Mouse (Mus musculus) hindbrain, embryonic 14.5 days (tissue): ENCODE measurements around the gene Kdm6b. TPM values are rescaled to one million over a fixed set of nuclear protein-coding genes. Genes with fewer than 3 reads are reported as not detected.
A peak's percentile ranks its signal among the peaks of the same experiment; 100 is the strongest.

ENCODE experiments used
- ATAC-seq: fragments of 200-750 bp; cut with Nextera tagmentation; 2 replicates; pipeline ENCODE4 v1.8.0; 2017; ENCODE audit warnings: moderate number of reproducible peaks, mild to moderate bottlenecking, moderate TSS enrichment, moderate library complexity; ENCODE audit not compliant: low FRiP score
- DNase-seq: peaks from one replicate; pipeline ENCODE4 v3.0.0-alpha.2; 2015; ENCODE audit warnings: low spot score
- H3K27ac ChIP-seq: fragments of 300-500 bp; sonication (generic); 2 replicates; pipeline ENCODE4 v1.5.1; 2014; ENCODE audit warnings: mild to moderate bottlenecking, moderate library complexity
- H3K27me3 ChIP-seq: fragments of 300-500 bp; sonication (generic); 2 replicates; pipeline ENCODE4 v1.6.1; 2014; ENCODE audit warnings: mild to moderate bottlenecking, low read length, mixed read lengths; ENCODE audit not compliant: control insufficient read depth, insufficient read depth
- H3K36me3 ChIP-seq: fragments of 300-500 bp; sonication (generic); replicated peaks from 2 replicates; pipeline ENCODE4 v1.6.1; 2014; ENCODE audit not compliant: control insufficient read depth, insufficient read depth
- H3K4me1 ChIP-seq: fragments of 300-500 bp; sonication (generic); replicated peaks from 2 replicates; pipeline ENCODE4 v1.6.1; 2014; ENCODE audit warnings: antibody characterized with exemption, low read length, mixed read lengths; ENCODE audit not compliant: control insufficient read depth, insufficient read depth
- H3K4me2 ChIP-seq: fragments of 300-500 bp; sonication (generic); replicated peaks from 2 replicates; pipeline ENCODE4 v1.6.1; 2014; ENCODE audit warnings: mild to moderate bottlenecking, moderate library complexity
- H3K4me3 ChIP-seq: fragments of 300-500 bp; sonication (generic); replicated peaks from 2 replicates; pipeline ENCODE4 v1.5.1; 2014; ENCODE audit warnings: mild to moderate bottlenecking, low read length
- H3K9ac ChIP-seq: fragments of 300-500 bp; sonication (generic); 2 replicates; pipeline ENCODE4 v1.6.1; 2014
- H3K9me3 ChIP-seq: fragments of 300-500 bp; sonication (generic); 2 replicates; pipeline ENCODE4 v1.6.1; 2016; ENCODE audit warnings: low read length; ENCODE audit not compliant: control insufficient read depth
- whole genome bisulfite sequencing: fragments of 180-500 bp; shearing (Covaris S2); extraction: QIAGEN DNeasy Blood & Tissue Kit; methylation state at CpG from one replicate; pipeline ENCODE4 v1.1.7; 2014; 5-methylcytosine and 5-hydroxymethylcytosine counted together
- polyA plus RNA-seq: library from polyadenylated mRNA; unstranded; fragments of >200 nt; fragmentation: Nextera tagmentation; extraction: Ambion mirVana; gene quantifications from 2 replicates; pipeline ENCODE4 v1.2.1, GENCODE M21; 2014

Gene Kdm6b
- polyA plus RNA-seq, 1 experiment from 2014 or later, result 33.0 TPM

DNA sequence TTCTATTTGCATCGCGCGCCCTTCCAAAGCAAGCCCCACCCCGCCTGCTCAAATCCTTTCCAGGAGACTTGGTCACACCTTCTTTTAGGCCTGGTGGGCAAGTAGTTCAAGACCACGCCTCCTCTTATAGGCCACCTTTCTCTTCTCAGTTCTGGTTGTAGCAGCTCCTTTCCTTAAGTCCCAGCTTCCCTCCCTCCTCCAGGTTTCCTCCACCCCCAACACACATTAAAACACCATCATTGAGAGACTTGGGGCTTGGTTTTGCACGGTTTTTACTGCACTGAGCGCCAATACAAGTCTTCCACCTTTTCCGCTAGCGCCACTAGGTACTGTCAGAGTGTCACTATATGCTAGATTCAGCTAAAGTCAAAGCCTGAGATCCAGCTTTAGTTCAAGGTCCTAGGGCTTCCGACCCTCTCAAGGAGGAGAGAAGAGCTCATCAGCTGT is 7.1 kb upstream of the Kdm6b start:
- WGBS, result 7% methylated on average over 10 of the region's 10 CpGs
- Histone ChIP-seq H3K4me3 (peak overlapping the region; percentile 65; the same call in 1 of the 2 replicates), H3K36me3 (no peaks in the 10 kb centered on the region), H3K9me3 (no peaks in the 10 kb centered on the region), H3K9ac (peak overlapping the region; percentile 39; the same call in 1 of the 2 replicates), H3K27me3 (peaks cover 30% of the 10 kb centered on the region), H3K27ac (no peak overlapping the region), H3K4me1 (peaks cover 29% of the 10 kb centered on the region), H3K4me2 (peak overlapping the region; percentile 99)
- ATAC-seq, result no peak
- no peak for DNase-seq

DNA sequence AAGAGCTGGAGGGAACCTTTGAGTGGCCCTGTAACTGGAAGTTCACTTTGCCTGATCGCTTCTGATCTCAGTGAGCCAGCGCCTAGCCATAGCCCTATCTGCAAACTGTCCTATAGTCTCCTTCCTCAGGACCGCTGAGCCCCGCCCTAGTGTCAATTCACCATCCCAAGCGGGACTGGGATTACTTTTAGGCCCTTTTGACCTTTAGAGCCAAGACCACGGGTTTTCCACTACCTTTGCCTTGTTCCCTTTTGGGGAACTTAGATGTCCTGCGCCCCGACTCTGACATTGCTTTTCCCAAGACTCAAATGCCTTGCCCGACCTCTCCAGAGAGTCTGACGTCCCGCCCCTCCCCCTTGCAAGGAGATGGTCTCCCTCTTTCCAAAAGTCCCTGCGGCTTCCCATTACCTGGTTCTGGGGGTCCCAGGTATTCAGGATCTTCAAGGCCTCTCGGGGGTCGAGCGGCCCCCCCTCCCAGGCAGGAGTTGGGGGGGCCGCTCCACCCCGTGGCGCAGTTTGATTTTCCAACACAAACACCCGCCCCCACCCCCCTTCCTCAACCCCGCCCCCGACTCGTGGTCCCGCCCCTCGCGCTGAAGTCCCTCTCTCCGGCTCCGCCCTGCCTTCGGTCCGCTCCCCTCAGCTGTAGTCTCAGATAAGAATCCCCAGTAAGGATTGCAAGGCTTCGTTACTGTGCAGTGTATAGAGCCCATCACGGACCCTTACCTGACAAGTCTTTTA is 6.5 kb upstream of the Kdm6b start:
- H3K9me3 ChIP-seq, result no peaks in the 10 kb centered on the region
- no peaks in the 10 kb centered on the region for H3K36me3 ChIP-seq
- WGBS, result 2% methylated on average over 31 of the region's 31 CpGs
- H3K27me3 ChIP-seq, result peaks cover 30% of the 10 kb centered on the region
- peak overlapping the region; percentile 17; the same call in 1 of the 2 replicates for H3K27ac ChIP-seq
- peak overlapping the region; percentile 99 for H3K4me2 ChIP-seq
- peak overlapping the region; percentile 65 for H3K4me3 ChIP-seq
- no peak for ATAC-seq
- DNase-seq, result no peak
- peaks cover 31% of the 10 kb centered on the region for H3K4me1 ChIP-seq
- peak overlapping the region; percentile 39 for H3K9ac ChIP-seq

DNA sequence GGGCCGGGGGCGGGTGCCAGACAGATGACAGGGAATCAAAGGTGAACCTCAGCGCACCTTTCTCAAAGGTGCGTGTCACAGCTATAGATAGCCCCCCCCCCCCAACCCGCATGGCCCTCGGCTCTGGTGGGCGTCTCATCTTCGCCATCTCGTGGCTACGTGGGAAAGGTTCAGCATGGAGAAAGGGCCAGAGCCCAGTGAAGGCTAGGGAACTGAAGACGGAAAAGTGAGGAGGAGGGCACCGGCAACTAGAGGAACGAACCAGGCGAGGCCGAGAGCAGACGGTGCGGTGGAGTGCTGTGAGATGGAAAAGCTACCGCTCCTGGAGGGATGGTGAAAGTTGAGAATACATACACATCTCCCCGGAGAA is 6.0 kb upstream of the Kdm6b start:
- ATAC-seq (no peak), DNase-seq (no peak)
- Histone ChIP-seq H3K36me3 (no peaks in the 10 kb centered on the region), H3K4me3 (peak overlapping the region; percentile 65), H3K9ac (peak overlapping the region; percentile 39), H3K27ac (peak overlapping the region; percentile 100), H3K9me3 (no peaks in the 10 kb centered on the region), H3K27me3 (peaks cover 30% of the 10 kb centered on the region), H3K4me2 (peak overlapping the region; percentile 99), H3K4me1 (peaks cover 36% of the 10 kb centered on the region)
- under 1% methylated on average over 19 of the region's 19 CpGs for WGBS

DNA sequence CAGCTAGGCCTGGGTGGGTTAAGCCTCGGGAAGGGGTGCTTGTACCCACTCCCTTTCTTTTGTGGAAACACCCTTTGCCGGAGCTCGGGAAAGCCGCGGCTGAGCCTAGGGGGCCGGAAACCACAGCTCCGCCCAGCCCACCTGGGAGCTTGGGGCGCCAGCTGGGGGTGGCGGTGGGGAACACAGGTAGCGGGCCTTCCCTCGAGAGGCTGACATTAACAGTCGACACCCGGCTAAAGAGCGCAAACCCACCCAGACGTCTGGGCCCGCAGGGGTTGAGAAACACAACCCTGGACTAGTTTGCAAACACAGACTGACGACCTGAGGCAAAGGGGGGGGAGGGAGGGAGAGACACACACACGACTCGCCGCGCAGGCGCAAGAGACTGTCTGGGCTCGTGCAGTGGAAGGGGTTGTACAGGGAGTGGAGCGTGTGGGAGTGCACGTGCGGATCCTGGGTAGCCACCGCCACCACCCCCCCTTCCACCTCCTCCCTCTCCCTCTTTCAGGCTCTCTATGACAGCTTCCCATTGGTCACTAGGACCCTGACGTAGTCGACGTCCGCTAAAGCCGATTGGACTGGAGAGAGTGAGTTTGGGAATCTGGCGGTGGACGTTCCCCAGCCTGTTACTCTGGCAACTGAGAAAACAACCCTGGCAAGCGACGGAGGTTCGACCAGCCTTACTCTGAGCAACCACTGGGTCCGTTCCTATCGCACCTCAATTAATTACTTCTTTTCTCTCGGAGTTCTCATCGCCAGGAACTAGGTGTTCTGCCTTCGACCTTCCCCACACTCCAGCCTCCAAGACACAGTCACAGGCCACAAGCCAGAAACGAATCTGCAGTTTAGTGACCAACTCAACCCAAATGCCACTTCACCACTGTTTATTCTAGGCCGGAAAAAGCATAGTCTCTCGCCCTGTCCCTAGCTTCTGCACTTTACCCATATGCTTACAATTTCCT is 5.3 kb upstream of the Kdm6b start:
- Histone ChIP-seq H3K27ac (peak overlapping the region; percentile 100), H3K4me1 (peaks cover 43% of the 10 kb centered on the region), H3K9me3 (no peaks in the 10 kb centered on the region), H3K36me3 (no peaks in the 10 kb centered on the region), H3K4me2 (peak overlapping the region; percentile 99), H3K27me3 (peaks cover 30% of the 10 kb centered on the region), H3K4me3 (peak overlapping the region; percentile 65), H3K9ac (peak overlapping the region; percentile 99)
- peak; percentile 94 for DNase-seq
- WGBS, result under 1% methylated on average over 44 of the region's 45 CpGs
- ATAC-seq, result peak; percentile 93

DNA sequence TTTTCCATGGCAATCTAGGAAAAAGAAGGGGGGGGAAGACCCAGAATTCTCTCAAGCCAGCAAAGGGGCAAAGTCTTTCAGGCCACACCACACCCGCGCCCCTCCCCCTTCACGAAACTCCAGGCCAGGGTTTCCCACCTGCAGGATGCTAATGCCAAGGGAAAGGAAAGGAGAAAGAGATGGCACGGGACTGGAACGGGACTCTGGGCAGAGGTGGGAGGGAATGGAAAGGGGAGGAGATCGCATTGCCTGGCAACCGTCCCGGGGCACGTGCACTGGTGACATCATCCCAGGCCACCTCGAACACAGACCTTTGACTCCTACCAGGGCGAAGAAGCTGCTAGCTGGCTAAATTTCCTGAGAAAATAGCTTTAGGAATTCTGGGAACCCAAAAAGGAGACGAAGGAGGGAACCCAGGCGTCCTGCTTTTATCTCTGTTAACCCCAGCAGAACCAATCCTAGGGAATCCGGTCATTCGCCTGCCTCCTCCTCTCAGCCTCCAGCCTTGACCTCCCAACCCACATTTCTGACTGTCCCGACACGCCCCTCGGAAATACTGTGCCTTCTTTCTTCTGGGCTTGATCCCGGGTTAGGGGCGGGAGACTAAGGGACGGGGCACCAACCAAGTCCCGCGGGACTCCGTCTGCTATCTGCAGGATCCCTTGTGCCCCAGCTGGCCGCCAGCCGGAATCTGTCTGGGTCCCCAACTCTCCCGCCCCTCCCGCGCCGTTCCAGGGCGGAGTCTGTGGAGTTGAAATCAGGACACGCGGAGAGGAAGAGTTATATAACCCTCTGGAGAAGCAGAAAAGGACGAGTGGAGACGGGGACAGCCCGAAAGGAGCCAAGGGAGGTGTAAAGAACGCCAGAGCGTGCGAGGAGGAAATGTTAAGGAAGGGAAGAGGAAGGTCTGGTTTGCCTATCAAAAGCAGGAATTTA is 4.2 kb upstream of the Kdm6b start:
- 0% methylated on average over 39 of the region's 39 CpGs for WGBS
- Histone ChIP-seq H3K27ac (peak overlapping the region; percentile 100), H3K36me3 (peaks cover 6% of the 10 kb centered on the region), H3K4me1 (peaks cover 54% of the 10 kb centered on the region), H3K9me3 (no peaks in the 10 kb centered on the region), H3K4me2 (peak overlapping the region; percentile 99), H3K4me3 (peak overlapping the region; percentile 65), H3K27me3 (peaks cover 24% of the 10 kb centered on the region), H3K9ac (peak overlapping the region; percentile 99)
- peak; percentile 18 for ATAC-seq
- peak; percentile 91 for DNase-seq

DNA sequence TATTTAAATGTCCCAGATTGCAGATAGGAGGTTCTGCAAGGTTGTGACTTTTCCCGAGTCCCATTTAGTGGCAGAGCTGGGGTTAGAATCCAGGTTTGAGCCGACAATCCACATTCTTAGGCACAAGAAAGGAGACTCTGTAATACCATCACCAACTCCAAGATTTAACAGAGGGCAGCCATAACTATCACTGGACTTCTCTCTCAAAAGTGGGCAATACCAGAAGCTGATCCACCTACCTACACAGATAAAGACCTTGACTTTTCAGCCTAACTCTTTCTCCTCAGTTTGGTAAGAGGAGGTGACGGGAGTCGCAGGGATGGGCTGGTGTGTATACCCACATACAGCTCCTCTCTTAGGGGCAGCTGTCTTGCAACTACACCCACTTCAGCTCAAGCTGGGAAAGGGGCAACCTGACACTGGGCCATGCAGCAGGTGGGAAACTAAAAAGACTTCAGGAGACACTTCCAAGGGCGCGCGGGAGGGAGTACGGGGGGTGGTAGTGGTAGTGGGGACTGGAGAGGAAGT is 3.5 kb upstream of the Kdm6b start:
- Histone ChIP-seq H3K4me2 (peak overlapping the region; percentile 99), H3K4me1 (peaks cover 61% of the 10 kb centered on the region), H3K9ac (peak overlapping the region; percentile 99), H3K9me3 (no peaks in the 10 kb centered on the region), H3K4me3 (peak overlapping the region; percentile 65), H3K27ac (peak overlapping the region; percentile 100), H3K27me3 (peaks cover 17% of the 10 kb centered on the region), H3K36me3 (peaks cover 14% of the 10 kb centered on the region)
- no peak for DNase-seq
- no peak for ATAC-seq
- 2% methylated on average over 8 of the region's 8 CpGs for WGBS

DNA sequence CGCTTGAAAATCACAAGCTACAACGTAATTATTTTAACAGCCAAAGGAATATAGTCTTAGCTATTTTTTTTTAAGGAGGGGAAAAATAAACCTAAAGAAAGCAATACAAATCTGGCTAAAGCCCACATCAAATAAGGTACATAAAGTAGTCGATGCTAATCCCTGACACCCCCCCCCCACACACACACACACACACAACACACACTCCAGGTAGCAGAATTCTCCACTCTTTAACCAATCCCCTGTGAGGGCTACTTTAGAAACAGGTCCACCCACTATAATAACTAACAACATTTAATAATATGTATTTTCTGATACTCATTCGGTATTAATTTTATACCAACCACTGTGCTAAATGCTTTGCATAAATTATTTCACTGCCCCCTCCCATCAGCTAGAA is 3.0 kb upstream of the Kdm6b start:
- peak overlapping the region; percentile 100 for H3K27ac ChIP-seq
- DNase-seq, result no peak
- peaks cover 65% of the 10 kb centered on the region for H3K4me1 ChIP-seq
- H3K4me3 ChIP-seq, result peak overlapping the region; percentile 65
- no peaks in the 10 kb centered on the region for H3K9me3 ChIP-seq
- H3K36me3 ChIP-seq, result peaks cover 18% of the 10 kb centered on the region
- no peak for ATAC-seq
- H3K27me3 ChIP-seq, result peaks cover 12% of the 10 kb centered on the region
- under 1% methylated on average over 4 of the region's 4 CpGs for WGBS
- peak overlapping the region; percentile 99 for H3K9ac ChIP-seq
- peak overlapping the region; percentile 99 for H3K4me2 ChIP-seq

DNA sequence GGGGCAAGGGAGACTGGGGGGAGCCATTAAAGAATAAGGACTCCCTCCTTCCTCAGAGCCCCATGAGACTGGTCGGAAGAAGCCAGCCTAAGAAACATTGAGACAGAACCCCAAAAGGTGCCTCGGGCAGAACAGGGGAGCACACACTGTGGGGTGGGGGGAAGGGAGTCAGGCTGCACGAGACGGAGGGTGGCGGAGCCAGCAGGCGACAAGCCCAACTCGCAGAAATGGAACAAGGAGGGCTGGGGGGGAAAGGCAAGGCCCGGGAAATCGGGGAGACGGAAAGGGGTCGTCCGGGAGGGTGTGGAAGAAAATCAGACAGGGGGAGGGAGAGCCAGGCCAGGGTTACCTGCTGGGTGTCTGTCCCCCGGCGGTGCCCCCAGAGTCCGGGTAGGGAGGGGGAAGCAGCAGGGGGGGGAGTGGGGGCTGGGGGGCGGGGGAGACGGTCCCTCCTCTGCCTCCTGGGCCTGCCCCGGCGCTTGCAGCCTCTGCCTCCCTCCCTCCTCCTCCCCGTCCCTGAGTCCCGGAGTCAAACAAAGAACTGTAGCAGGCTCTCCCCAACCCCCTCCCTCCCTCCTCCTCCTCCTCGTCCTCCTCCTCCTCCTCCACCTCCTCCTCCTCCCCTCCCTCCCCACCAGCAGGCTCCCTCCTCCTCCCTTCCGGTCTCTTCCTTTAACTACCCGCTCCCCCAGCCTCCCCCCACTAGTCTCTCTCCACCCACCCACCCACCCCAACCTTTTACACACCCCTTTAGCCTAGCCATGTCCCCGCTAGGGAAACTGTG is 2.4 kb upstream of the Kdm6b start:
- peak overlapping the region; percentile 99 for H3K9ac ChIP-seq
- ATAC-seq (no peak), DNase-seq (peak; percentile 59)
- WGBS, result 0% methylated on average over 14 of the region's 25 CpGs
- H3K27ac ChIP-seq, result peak overlapping the region; percentile 100
- H3K4me1 ChIP-seq, result peaks cover 65% of the 10 kb centered on the region
- H3K9me3 ChIP-seq, result no peaks in the 10 kb centered on the region
- peaks cover 6% of the 10 kb centered on the region for H3K27me3 ChIP-seq
- H3K36me3 ChIP-seq, result peaks cover 21% of the 10 kb centered on the region
- H3K4me2 ChIP-seq, result peak overlapping the region; percentile 99
- H3K4me3 ChIP-seq, result peak overlapping the region; percentile 65
